Mouse (Mus musculus) forebrain, embryonic 10.5 days (tissue): ENCODE results near the gene Gast. TPM values are rescaled to one million over a fixed set of nuclear protein-coding genes. Genes with fewer than 3 reads are reported as not detected.
"Not testable (repeated sequence)": the region's sequence is repeated elsewhere in the genome, so short reads cannot be mapped to it uniquely, and the experiment has no call there.

Experiments used
- DNase-seq: peaks from one replicate; pipeline ENCODE4 v3.0.0-alpha.2; 2017; ENCODE audit warnings: low spot score; ENCODE audit errors: extremely low spot score
- H3K27ac ChIP-seq: fragments of 300-500 bp; sonication (generic); 2 replicates; pipeline ENCODE4 v1.5.1; 2016; ENCODE audit warnings: mild to moderate bottlenecking
- H3K27me3 ChIP-seq: fragments of 300-500 bp; sonication (generic); 2 replicates; pipeline ENCODE4 v1.6.1; 2016; ENCODE audit warnings: mild to moderate bottlenecking; ENCODE audit not compliant: poor library complexity, severe bottlenecking
- H3K36me3 ChIP-seq: fragments of 300-500 bp; sonication (generic); replicated peaks from 2 replicates; pipeline ENCODE4 v1.6.1; 2016; ENCODE audit warnings: mild to moderate bottlenecking, moderate library complexity
- H3K4me1 ChIP-seq: fragments of 300-500 bp; sonication (generic); 2 replicates; pipeline ENCODE4 v1.6.1; 2016
- H3K4me3 ChIP-seq: fragments of 300-500 bp; sonication (generic); 2 replicates; pipeline ENCODE4 v1.5.1; 2016; ENCODE audit warnings: mild to moderate bottlenecking, moderate library complexity
- H3K9me3 ChIP-seq: fragments of 300-500 bp; sonication (generic); 2 replicates; pipeline ENCODE4 v1.6.1; 2016; ENCODE audit warnings: mild to moderate bottlenecking, moderate library complexity
- WGBS: fragments of 180-500 bp; shearing (Covaris S2); methylation state at CpG from one replicate; pipeline ENCODE4 v1.1.7; 2016; 5-methylcytosine and 5-hydroxymethylcytosine counted together
- polyA plus RNA-seq: library from polyadenylated mRNA; unstranded; fragments of >200 nt; fragmentation: Nextera tagmentation; extraction: Ambion mirVana; gene quantifications from 2 replicates; pipeline ENCODE4 v1.2.1, GENCODE M21; 2016

The Gast gene
- polyA plus RNA-seq: not detected in 2 replicates

DNA sequence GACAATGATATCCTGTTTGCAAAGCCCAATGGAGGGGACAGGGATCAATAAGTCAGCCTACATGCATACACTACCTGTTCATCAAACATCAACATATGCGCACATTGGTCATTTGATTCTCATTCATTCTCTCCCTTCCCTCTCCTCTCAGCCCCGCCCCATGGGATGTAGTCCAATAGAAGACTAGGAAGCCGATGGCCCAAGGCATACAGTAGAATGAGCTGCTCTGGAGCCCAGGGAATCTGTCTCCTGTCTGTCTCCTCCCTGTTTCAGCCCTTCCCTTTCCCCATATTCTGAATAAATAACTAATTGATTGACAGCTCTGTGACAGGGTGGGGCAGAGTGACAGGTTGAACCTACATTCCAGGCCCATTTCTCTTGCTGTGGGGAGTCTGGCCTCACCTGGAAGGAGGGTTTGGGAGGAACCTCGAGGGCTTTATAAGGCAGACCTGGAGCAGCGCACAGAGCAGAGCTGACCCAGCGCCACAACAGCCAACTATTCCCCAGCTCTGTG lies at the start of gene Gast:
Gast (plus strand) TSS at position 464 of the 514 bp plus-strand sequence.
- no peak within 1 kb of the TSS for H3K27ac ChIP-seq
- H3K27me3 ChIP-seq: no peaks in the 10 kb centered on the region
- DNase-seq: no peak
- no peaks in the 10 kb centered on the region for H3K36me3 ChIP-seq
- peaks cover 38% of the 10 kb centered on the region for H3K4me1 ChIP-seq
- WGBS: 76% methylated on average over 6 of the region's 6 CpGs
- no peak within 1 kb of the TSS for H3K4me3 ChIP-seq
- H3K9me3 ChIP-seq: no peaks in the 10 kb centered on the region

DNA sequence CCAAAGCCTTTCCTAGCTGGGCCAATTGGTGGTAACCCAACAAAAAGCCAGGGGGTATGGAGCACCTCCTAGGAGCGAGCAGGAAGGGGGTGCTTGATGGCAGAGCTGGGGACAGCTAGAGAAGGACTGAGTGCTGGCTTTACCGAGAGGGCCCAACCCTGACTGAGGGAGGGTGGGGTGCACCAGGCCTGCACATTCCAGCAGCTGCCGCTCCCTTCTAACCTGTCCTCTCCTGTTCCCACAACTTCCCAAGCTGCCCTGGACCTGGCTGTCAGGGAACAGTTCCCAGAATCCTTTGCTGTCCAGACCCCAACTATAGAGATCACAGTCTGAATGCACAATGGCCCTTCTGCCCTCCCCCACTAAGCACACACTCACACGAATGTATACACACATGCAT lies 49.2 kb upstream of the Gast start:
- H3K27ac ChIP-seq: 0 out of 2 replicates have a peak overlapping the region, but pooled peaks have one; percentile 31
- H3K9me3 ChIP-seq: no peaks in the 10 kb centered on the region
- WGBS: 81% methylated on average over 4 of the region's 4 CpGs
- peaks cover 19% of the 10 kb centered on the region for H3K4me1 ChIP-seq
- no peaks in the 10 kb centered on the region for H3K27me3 ChIP-seq
- no peaks in the 10 kb centered on the region for H3K36me3 ChIP-seq
- H3K4me3 ChIP-seq: no peak overlapping the region
- no peak for DNase-seq

DNA sequence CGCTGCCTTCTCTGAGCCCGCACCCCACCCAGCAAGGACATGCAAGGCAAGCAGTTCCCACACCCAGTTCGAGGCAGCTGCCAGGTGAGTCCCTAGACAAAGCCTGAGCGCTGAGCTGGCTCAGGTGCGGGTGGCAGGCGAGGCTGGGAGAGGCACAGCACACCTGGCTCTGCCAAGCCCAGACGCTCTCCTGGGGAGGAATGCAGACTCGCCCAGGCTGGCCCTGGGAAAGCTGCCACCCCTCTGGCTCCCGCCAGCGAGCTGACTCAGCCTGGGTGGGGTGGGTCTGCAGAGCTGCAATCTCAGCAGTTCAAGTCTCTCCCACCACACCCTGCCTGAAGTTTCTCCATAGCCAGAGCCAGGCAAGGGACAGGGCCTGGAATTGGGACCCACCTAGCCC lies 47.2 kb upstream of the Gast start:
- Histone ChIP-seq H3K4me1 (peaks cover 27% of the 10 kb centered on the region), H3K27ac (peak overlapping the region; percentile 57), H3K27me3 (no peaks in the 10 kb centered on the region), H3K36me3 (no peaks in the 10 kb centered on the region), H3K9me3 (no peaks in the 10 kb centered on the region), H3K4me3 (no peak overlapping the region)
- DNase-seq: no peak
- WGBS: 30% methylated on average over 10 of the region's 10 CpGs

DNA sequence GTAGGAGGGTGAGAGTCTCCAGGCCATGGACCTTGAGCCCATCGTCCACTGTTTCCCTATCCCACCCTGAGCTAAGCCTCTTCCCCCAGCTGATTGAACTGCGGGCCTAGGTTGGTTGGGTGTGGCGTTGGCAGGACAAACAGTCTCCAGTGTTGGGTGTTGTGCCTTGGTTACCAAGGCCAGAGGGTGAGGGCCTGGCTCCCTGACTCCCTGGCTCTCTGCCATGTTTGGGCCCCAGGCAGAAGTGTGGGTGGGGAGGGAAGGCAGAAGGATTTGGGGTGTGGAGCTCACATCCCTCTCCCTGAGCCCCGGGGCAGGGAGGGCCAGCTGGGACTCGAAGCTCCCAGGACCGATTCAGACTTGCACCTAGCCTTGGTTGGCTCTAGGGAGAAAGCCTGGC lies 45.3 kb upstream of the Gast start:
- H3K4me3 ChIP-seq: no peak overlapping the region
- DNase-seq: no peak
- 86% methylated on average over 6 of the region's 6 CpGs for WGBS
- no peak overlapping the region for H3K27ac ChIP-seq
- no peaks in the 10 kb centered on the region for H3K27me3 ChIP-seq
- no peaks in the 10 kb centered on the region for H3K9me3 ChIP-seq
- no peaks in the 10 kb centered on the region for H3K36me3 ChIP-seq
- H3K4me1 ChIP-seq: peaks cover 30% of the 10 kb centered on the region

DNA sequence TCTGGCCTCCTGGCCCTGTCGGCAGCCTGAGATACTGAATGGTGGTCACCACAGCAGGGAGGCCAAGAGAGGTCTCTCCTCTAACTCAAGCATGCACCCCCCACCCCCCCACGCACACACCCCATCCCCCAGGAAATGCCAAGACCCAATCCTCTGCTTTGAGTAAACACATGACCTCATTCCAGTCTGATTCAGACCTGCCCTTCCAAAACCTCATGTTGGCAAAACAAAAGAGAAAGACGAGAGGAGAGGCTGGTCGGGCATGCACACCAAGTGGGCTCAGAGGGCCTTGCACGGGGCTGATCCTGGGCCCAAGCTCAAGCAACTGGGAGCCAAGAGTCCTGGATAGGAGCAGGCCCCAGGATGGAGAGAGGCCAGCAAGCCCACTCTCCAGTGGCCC lies 44.0 kb upstream of the Gast start:
- WGBS: 57% methylated on average over 5 of the region's 5 CpGs
- DNase-seq: no peak
- Histone ChIP-seq H3K36me3 (no peaks in the 10 kb centered on the region), H3K27me3 (no peaks in the 10 kb centered on the region), H3K27ac (peak overlapping the region; percentile 37), H3K9me3 (no peaks in the 10 kb centered on the region), H3K4me1 (peaks cover 35% of the 10 kb centered on the region), H3K4me3 (no peak overlapping the region)

DNA sequence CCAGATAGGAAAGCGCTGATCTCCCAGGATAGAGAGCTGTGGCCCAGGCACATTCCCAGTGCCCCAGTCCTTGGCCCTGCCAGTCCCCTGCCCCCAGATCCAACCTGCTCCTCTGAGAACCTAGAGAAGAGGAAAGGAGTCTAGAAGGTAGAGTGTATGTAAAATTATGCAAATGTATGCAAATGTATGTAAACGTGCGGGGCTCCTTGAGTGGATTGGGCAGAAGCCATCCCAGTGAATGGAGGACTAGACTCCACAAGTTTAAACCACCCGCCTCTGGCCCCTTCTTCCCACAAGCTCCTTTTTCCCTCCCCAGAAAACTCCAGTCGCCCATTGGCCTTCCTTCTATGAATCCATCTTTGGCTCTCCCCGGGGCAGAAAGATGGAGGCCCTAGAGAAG lies 41.3 kb upstream of the Gast start:
- WGBS: 63% methylated on average over 6 of the region's 6 CpGs
- Histone ChIP-seq H3K9me3 (no peaks in the 10 kb centered on the region), H3K27ac (no peak overlapping the region), H3K4me1 (peaks cover 29% of the 10 kb centered on the region), H3K36me3 (no peaks in the 10 kb centered on the region), H3K27me3 (peaks cover 11% of the 10 kb centered on the region; the same call in 1 of the 2 replicates), H3K4me3 (no peak overlapping the region)
- DNase-seq: no peak

DNA sequence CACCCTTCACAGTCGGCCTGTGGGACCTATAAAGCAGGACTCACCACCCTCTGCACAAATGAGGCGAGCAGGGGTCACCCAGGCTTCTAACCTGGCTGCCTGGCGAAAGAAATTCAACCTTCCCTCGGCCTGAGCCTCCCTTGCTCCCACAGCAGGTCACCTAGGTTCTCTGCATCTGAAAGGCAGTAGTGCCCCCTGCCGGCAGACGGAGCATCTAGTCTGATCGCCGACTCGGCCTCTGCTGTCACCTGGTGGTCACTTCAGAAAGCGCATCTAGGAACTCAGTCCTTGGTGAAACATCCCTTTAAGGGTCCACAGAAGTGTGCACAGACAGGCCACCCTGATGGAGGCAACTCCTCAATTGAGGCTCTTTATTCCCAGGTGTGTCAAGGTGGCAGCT lies 38.9 kb upstream of the Gast start:
- Histone ChIP-seq H3K27ac (peak overlapping the region; percentile 4; the same call in 1 of the 2 replicates), H3K9me3 (no peaks in the 10 kb centered on the region), H3K4me3 (no peak overlapping the region), H3K4me1 (peaks cover 27% of the 10 kb centered on the region), H3K27me3 (peaks cover 11% of the 10 kb centered on the region; the same call in 1 of the 2 replicates), H3K36me3 (no peaks in the 10 kb centered on the region)
- 5% methylated on average over 10 of the region's 10 CpGs for WGBS
- DNase-seq: peak; percentile 88

DNA sequence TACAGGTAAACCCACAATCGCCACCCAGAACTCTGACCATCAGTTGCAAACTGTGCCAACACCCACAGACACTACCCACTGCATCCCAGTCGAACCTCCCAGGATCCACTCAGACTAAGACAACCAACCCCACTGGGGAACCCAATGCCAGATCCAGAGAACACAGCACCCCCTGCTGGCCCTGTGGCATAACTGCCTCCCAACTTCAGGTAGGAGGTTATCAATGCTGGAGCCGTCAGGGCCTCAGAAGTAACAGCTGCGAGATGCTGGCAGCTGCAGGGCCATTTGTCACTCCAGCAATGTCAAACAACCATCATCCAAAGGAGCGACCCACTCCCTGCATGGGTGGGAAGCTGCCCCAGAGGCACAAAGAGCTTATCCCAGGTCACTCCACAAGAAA lies 36.4 kb upstream of the Gast start:
- Histone ChIP-seq H3K9me3 (no peaks in the 10 kb centered on the region), H3K27ac (no peak overlapping the region), H3K36me3 (no peaks in the 10 kb centered on the region), H3K27me3 (peaks cover 11% of the 10 kb centered on the region; the same call in 1 of the 2 replicates), H3K4me3 (peak overlapping the region; percentile 28; the same call in 1 of the 2 replicates), H3K4me1 (peaks cover 16% of the 10 kb centered on the region)
- no peak for DNase-seq
- WGBS: 42% methylated on average over 5 of the region's 5 CpGs

DNA sequence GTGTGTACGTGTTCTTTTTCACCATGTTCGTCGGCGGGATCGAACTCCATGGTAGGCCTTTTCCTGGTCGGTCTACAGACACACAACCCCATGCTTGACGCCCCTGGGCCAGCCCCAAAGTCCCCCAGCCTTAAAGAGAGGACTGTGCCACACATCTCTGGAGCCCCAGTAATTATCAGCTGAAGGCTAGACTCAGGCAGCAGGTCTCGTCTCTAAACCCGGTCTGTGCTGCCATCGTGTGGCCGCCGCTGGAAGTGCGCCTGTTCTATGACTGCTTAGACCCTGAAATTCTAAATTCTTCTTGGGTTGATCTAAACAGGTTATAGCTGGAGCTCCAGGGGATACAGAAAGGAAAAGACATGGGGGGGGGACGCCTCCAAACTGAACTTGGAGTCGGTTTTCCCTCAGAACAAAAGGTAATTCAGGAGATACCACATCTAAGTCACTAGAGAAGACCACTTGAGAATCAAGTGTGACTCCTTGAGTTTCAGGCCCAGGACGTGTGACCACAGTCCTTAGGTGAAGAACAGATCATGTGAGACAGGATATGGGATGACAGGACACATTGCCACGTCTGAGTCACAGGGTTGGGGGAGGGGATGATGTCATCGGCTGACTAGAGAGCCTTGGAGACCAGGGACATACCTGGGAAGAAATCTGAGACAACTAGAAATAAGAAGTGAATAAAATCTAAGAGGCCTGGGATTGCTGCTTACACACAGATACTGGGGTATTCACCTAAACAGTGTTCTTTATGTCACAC lies 35.8 kb upstream of the Gast start:
- H3K4me3 ChIP-seq: peak overlapping the region; percentile 28; the same call in 1 of the 2 replicates
- peaks cover 12% of the 10 kb centered on the region for H3K4me1 ChIP-seq
- no peaks in the 10 kb centered on the region for H3K9me3 ChIP-seq
- WGBS: 21% methylated on average over 18 of the region's 18 CpGs
- no peak overlapping the region for H3K27ac ChIP-seq
- H3K27me3 ChIP-seq: peaks cover 11% of the 10 kb centered on the region; the same call in 1 of the 2 replicates
- no peaks in the 10 kb centered on the region for H3K36me3 ChIP-seq
- peak; percentile 83 for DNase-seq

DNA sequence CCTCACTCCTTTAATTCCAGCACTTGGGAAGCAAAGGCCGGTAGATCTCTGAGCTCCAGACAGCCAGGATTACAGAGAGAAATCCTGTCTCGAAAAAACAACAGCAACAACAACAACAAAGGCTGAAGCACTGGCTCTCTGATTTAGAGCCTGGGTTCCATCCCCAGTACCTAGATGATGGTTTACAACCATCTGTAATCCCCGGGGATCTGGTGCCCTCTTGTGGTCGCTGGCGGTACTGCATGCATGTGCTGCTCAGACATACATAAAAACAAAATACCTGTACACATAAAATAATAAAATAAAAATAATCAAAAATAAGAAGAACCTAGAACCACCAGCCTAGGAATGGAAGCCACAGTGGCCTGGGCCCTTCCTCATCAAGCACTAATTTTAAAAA lies 33.9 kb upstream of the Gast start:
- H3K4me3 ChIP-seq: no peak overlapping the region
- peak; percentile 74 for DNase-seq
- H3K4me1 ChIP-seq: peaks cover 6% of the 10 kb centered on the region
- H3K27me3 ChIP-seq: peaks cover 11% of the 10 kb centered on the region; the same call in 1 of the 2 replicates
- no peak overlapping the region for H3K27ac ChIP-seq
- no peaks in the 10 kb centered on the region for H3K36me3 ChIP-seq
- WGBS: 12% methylated on average over 5 of the region's 5 CpGs
- no peaks in the 10 kb centered on the region for H3K9me3 ChIP-seq

DNA sequence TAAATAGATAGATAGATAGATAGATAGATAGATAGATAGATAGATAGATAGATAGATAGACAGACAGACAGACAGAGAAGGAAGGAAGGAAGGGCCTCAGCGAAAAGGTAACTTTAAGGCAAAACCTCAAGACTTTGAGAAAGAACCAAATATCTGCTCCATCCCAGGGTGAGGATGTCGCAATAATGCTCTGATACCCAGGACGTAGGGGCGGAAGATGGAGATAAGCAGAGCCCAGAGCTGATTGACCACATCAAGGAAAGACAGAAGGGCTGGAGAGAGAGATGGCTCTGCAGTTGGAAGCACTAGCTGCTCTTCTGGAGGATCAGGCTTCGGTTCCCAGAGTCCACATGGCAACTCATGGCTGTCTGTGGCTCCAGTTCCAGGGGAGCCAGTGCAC lies 32.9 kb upstream of the Gast start:
- H3K27me3 ChIP-seq: peaks cover 11% of the 10 kb centered on the region; the same call in 1 of the 2 replicates
- H3K36me3 ChIP-seq: no peaks in the 10 kb centered on the region
- H3K4me1 ChIP-seq: peaks cover 6% of the 10 kb centered on the region
- WGBS: 88% methylated on average over 5 of the region's 5 CpGs
- no peak overlapping the region for H3K4me3 ChIP-seq
- H3K27ac ChIP-seq: no peak overlapping the region
- no peaks in the 10 kb centered on the region for H3K9me3 ChIP-seq
- no peak for DNase-seq

DNA sequence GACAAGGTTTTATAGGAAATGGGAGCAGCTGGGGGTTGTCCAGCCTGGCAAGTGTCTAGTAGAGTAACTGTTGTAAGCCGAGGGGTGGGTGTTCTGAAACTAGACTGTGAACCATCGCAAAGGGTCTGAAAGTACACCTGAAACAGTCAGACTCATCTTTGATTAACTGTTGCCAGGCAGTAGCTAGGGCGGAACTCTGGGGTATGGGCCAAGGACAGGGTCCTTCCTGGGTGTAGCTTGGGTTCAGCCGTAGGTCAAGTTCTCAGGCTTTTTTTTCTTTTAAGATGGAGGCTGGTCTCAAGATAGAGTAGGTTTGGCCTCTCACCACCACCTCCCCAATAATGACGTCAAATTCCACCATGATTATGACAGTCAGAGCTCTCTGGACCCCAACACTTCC lies 26.3 kb upstream of the Gast start:
- no peak overlapping the region for H3K4me3 ChIP-seq
- H3K4me1 ChIP-seq: peaks cover 8% of the 10 kb centered on the region
- H3K9me3 ChIP-seq: no peaks in the 10 kb centered on the region
- no peaks in the 10 kb centered on the region for H3K36me3 ChIP-seq
- no peaks in the 10 kb centered on the region for H3K27me3 ChIP-seq
- 93% methylated on average over 5 of the region's 5 CpGs for WGBS
- DNase-seq: no peak
- no peak overlapping the region for H3K27ac ChIP-seq

DNA sequence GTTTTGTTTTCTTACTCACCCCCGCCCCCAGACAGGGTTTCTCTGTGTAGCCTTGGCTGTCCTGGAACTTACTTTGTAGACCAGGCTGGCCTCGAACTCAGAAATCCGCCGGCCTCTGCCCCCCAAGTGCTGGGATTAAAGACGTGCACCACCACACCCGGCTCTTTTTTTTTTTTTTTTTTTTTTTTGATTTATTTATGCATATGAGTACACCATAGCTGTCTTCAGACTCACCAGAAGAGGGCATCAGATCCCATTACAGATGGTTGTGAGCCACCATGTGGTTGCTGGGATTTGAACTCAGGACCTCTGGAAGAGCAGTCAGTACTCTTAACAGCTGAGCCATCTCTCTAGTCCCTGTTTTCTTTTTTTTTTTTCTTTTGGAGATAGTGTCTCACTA lies 25.5 kb upstream of the Gast start:
- DNase-seq, H3K27me3 ChIP-seq: not testable (repeated sequence)
- WGBS: 82% methylated on average over 6 of the region's 6 CpGs

More for the DNA sequence above, 25.5 kb upstream of the Gast start:
- H3K4me1 ChIP-seq, H3K27ac ChIP-seq, H3K9me3 ChIP-seq, H3K36me3 ChIP-seq, H3K4me3 ChIP-seq: not testable (repeated sequence)
